Mouse (Mus musculus) ovary, postnatal 10 days (tissue): ENCODE results near the gene Nutm1.
"Not testable (repeated sequence)": the region's sequence is repeated elsewhere in the genome, so short reads cannot be mapped to it uniquely, and the experiment has no call there.

ENCODE experiments used
- DNase-seq: peaks from one replicate; pipeline ENCODE4 v3.0.0; 2022; ENCODE audit warnings: low spot score

Gene Nutm1

DNA sequence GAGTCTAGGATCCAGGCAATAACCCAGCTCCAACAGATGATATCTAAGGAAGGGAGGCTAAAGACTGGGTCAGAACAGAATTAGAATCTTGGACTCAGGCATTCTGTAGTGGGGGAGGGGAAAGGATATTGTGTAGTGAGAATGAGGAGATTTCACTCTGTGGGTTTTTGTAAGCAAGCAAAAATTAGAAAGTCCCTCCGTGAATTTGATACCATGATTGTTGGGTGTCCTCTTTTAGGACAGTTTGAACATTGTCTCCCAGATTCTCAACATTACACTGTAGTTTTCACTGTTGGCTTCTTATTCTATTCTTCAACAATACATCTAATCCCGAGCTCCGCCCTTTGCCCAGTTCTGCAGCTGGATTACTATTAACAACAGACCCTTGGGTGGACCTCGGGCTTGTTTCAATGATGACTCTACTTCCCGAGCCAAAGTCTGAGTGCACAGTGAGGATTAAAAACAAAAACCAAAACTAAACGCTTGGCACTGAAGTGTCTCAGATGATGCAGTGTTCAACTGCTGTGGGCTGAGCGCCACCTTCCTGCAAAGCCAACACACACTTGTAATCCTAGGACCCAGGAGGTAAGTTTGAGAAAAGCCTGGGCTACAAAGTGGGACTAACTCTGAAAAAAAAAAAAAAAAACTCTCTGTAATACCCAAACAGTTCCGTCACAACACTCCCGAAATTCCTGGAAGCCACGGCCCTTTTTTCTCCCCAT lies at the start of gene Nutm1:
TSS of gene Nutm1 (minus strand) at position 51 of the 722 bp plus-strand sequence.
- no peak for DNase-seq

DNA sequence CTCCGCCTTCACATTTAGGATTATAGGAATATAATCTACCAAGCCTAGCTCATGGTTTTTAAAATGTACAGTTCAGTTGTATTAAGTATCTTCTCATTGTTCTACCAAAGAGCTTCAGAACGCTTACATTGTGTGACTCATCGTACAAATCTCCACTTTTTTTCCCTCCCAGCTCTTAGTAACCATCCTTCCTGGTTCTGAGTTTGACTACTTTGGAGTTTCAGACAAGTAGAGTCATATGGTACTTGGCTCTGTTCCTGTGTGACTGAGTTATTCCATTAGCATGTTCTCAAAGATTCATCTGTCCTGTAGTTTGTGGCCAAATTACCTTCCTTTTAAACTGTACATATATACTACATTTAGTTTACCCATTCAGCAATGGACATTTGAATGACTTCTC lies 49.6 kb upstream of the Nutm1 start:
- no peak for DNase-seq

DNA sequence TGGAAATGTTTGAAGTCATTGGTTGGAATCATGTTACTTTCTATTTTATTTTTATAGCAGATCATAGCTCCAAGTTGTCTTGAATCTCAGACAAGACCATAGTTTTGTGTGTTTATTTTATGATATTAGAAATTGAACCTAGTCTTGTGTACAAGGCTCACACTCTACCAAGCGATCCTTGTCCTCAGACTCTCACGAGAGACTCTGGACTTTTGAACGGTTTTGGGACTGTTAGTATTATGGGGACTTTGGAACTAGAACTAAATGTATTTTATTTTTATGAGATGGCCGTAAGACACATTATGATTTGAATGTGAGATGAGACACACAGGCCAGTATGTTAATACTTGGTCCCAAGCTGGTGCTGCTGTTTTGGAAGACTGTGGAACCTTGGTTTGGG lies 39.1 kb upstream of the Nutm1 start:
- no peak for DNase-seq

DNA sequence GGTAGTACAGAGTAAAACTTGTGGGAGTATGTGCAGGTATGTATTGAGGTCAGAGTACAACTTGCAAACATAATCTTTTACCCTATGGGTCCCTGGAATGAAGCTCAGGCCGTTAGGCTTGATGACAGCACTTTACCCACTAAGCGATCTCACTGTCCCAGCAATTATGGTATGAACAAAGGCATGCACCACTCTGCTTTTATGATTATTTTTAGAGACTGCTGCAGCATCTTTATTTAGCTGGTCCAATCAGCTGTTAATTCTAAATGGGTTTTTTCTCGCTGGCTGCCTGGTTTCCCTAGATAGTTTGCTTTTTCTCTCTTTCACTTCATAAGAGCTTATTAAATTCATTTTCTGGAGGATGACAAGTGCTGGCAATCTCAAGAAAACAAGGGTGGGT lies 37.1 kb upstream of the Nutm1 start:
- DNase-seq = no peak

DNA sequence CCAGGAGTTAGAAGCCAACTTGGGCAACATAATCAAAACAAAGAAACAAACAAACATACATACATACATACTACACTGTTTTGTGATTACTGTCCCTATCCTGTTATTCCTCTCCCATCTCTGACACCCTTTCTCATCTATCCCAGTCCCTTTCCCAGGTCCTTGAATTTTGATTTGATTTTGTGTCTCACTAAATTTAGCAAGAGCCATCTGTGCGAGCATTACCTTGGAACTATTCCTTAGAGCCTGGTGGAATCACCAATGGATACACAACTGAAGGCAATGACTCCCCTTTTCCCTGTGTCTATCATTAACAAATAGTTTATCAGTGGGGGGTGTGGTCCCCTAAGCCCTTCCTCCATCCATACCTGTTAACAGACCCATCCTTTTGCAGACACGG lies 33.7 kb upstream of the Nutm1 start:
- DNase-seq = no peak

DNA sequence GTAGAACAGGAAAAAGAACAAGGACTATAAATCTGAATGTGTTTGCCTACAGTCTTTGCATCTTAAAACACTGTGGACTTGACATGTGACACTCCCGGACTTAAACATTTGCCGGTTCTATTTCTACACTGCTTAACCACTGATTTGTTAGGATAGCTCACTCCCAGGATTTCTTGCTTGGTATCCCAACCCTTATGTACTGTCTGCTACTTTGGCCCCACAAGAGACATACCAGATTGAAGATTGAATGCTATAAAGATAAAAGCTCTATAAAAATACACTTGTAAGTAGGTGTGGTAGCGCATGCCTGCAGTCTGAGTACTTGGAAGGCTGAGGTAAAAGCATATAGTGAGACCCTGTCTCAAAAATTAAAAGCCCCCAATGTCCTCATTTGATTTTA lies 30.4 kb upstream of the Nutm1 start:
- DNase-seq = no peak

DNA sequence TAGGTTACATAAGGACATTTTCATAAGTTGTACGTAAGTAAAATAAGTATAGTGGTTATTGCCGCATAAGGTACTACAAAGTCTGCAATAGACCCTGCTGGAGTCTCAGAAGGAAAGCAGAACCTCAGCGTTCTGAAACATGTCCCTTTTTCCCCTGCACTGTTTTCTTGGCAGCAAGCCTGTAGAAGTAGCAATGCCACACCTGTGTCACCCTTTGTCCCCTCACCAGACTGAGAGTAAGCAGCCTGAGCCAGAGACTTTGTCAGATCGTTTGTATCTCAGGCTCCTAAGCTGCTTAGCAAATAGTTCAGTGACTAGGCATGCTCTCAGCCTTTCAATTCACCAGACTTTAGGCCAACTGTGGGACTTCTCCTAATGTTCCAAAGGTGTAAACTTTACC lies 28.0 kb upstream of the Nutm1 start:
- no peak for DNase-seq

DNA sequence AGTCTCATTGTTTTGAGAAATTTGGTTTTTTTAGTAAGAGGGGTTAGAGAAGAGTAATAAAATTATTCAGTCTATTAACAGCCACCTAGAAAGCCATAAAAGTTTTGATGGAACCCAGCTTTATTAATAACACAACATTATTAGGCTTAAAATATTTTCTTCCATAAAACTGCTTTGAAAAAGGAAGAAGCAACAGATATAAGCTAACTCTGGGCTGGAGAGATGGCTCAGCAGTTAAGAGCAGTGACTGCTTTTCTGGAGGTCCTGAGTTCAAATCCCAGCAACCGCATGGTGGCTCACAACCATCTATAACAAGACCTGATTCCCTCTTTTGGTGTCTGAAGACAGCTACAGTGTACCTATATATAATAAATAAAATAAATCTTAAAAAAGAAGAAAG lies 27.0 kb upstream of the Nutm1 start:
- DNase-seq = not testable (repeated sequence)

DNA sequence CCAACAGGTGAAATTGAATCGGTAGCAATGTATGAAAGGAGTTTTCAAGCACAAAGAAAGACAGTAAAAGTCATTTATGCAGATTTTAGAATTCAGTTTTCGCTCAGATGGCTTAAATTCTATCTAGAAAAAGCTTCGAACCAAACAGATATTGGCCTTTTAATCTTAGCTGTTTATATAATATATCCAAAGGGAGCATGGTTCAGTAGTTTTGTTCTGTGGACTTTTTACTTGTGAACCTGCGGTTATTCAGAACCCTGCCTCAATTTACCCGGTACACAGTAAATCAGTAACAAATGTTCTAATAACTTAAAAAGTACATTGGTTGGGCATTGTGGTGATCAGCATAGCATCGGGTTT lies 25.9 kb upstream of the Nutm1 start:
- no peak for DNase-seq

DNA sequence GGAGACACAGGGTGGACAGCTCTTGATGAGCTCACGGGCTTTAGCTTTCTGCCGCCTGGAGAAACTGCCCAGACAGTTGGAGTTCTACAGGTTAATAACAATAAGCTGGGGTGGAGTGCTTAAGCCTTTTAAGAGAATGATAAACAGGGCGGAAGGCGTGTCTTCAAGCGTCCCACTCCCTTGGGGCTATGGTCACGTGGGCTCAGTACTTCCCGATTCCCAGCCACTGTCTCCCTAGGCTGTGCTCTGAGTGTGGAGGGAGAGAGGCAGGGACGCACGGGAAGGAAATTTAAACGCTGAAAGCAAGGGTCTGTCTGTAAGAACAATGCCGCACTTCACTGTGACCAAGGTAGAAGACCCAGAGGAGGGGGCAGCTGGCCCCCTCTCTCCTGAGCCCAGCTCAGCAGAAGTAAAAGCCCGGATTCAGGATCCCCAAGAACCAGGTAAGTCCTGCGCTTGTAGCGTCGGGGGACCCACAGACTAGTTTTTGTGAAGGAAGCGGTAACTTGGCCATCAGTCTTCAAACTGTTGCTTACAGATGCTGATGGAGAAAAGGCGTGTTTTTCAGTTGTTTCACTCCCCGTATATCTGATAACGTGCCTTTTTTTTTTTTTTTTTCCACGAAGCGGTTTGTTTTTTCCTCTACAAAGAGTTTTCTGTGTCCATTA lies 25.4 kb upstream of the Nutm1 start:
- DNase-seq = peak; percentile 10

DNA sequence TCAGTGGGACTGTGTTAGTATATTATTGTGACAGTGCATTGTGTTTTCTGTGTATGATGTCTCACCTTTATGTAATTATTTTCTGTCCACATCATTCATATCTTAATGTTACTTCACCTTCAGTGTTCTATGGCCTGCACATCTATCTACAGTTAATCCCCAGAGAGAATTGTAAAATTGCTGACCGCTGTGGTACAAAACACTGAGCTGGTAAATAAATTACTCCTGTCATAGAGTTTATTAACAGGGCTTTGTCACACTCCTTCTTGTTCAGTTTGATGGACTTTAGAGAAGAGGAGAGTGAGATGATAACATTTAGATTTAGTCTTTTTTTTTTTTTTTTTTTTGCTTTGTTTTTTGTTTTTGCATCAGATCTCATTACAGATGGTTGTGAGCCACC lies 23.8 kb upstream of the Nutm1 start:
- DNase-seq = no peak

DNA sequence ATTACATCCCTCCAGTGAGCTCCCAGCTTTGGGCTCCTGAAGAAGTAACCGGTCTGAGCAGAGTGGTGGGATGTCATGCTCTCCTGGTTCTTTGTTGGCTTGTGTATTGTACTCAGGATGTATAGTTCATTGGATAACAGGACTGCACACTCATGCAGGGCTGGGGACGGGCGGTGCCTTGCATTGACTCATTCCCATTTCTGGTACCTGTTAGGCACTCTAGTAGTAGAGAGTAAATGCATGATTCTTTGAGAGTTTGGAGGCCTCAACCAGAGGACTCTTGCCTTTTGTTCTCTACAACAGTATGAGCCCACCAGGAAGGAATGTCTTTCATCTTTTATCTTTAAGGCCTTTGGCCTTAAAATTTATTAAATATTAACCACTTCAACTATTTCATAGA lies 17.8 kb upstream of the Nutm1 start:
- DNase-seq = no peak

DNA sequence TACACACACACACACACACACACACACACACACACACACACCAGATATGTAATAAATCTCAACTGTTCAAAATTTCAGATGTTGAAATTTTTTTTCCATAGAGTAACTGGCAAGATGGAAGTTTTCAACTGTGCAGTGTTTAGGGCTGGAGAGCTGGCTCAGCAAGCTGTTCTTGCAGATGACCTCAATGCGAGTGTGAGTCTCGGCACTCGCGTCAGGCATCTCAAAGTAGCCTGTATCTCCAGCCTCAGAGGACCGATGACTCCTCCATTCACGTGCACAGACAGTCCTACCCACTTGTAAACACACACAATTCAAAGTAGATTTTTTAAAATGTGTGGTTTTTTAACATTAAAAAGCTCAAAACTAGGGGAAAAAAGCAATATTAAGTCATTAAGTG lies 14.4 kb upstream of the Nutm1 start:
- no peak for DNase-seq

DNA sequence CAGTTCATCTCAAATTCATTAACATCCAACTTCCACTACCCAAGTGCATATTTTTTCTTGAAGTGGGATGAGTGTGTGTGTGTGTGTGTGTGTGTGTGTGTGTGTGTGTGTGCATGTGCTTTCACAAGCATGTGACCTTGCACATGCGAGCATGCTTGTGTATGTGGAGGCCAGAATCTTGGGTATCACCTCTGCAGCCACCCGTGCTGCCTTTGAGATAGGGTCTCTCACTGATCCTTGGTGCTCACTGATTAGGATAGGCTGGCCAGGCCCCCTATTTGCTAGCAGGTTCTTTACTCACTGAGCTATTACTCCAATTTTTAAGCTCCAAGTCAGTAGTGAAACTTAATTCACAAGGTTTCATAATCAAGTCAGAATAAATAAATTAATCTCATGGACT lies 13.8 kb upstream of the Nutm1 start:
- DNase-seq = no peak

DNA sequence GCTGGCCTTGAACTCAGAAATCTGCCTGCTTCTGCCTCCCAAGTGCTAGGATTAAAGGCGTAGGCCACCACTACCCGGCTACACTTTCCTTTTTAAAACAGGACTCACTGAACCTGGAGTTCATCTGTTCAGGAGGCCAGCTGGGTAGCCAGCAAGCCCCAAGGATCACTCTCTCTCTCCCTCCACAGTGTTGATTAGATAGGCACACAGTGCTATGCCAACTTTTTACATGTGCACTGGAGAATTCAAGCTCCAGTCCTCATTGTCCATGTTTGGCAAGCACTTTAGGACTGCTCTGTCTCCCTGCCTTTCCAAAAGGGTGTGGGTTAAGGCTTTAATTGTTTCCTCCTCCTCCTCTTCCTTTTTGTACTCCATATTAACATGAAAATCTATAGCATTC lies 10.9 kb upstream of the Nutm1 start:
- DNase-seq = no peak

DNA sequence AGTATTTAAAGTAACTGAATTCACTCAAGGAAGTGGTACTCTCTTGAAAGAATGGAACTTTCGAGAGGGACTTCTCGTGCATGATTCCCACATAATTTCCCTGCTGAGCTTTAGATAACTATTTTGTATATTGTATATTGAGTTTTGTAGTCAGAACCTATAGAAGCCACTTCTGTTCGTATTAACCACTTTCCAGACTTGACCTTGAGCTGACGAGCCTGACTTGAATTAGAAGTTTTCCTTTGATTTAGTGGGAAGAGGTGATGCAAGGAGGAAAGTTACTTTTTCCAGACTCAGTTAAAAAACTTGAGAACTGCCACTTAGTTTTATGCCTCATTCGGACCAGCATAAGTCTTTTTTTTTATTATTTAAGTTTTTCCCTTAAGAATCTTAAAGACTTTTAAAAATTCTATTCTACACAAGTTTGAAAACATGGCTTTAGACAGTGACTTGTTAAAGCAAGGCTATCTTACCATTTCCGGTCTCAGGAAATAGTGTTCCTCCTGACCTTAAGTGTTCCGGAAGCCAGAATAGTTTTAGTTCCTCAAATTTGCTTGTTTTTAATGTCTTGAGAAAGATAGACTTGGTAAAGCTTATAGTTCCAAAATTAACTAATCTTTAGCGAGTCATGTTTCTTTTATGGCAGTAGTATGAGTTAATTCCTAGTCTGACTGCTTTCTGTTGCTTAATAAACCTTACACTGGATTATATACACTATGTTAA lies 8.6 kb upstream of the Nutm1 start:
- DNase-seq = no peak

DNA sequence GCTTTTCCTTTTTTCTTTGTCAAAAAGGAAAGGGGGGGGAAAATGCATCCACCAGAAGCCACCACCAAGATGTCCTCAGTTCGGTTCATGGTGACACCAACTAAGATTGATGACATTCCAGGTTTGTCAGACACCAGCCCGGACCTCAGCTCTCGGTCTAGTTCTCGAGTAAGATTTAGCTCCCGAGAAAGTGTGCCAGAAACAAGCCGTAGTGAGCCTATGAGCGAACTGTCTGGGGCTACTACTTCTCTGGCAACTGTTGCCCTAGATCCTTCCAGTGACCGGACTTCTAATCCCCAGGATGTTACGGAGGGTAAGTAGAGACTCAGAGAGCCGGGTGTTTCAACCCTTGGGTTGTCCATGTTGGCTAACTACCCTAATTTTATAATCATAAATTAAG lies 7.7 kb upstream of the Nutm1 start:
- DNase-seq = no peak

DNA sequence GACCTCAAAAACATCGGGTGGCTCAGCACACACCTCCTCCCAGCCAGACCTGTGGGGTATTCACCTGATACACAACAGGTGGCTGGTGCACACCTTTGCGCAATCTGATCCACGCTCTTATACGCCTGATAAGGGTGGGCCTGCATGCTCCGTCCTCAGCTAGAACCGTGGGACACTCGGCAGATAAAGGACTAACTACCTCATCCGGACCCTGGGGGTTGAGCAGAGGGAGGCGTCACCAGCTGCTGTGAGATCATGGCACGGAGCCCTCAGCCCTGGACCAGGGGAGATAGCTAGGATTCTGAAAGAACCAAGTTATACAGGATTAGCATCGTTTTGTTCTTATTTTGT lies 7.1 kb upstream of the Nutm1 start, which contains the start of gene Gm21985:
TSS of gene Gm21985 (plus strand) at position 73 of the 351 bp plus-strand sequence.
- DNase-seq = peak; percentile 33

DNA sequence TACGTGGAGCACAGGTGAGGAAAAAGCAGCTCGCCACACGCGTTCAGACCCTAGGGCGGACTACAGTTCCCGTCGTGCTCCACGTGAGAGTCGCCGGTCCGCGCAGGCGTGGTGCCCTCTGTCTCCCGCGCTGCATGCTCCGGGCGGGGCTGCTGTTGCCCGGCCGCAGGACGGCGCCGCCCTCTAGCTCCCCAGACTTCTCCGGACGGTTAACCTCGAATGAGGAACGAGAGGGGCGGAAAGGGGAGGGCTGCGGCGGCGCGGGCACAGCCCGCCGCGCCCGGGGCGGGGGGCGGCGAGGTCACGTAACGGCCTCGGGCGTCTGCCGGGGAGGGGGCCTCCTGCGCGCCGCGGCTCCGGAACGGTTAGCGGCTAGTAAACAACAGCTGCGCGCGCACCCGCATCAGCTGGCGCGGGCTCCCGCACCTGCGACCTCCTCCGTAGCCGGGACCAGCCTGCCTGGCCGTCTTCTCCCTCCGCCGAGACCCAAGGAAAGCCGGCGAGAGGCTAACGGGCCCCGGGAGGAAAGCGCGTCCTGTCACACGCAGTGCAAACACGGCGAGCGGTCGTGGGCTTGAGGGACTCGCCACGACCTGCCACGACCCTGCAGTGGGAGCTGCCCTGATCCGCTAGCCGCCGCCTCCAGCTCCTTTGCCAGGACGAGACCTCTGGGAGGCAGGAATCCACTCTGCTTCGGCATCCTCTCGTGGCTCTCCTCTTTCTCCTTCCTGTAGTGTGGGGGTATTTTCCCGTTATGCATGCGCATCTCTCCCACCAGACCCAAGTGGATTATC lies 6.6 kb upstream of the Nutm1 start, which contains the start of gene Slc12a6:
TSS of gene Slc12a6 (plus strand) at position 378 of the 794 bp plus-strand sequence.
- peak; percentile 86 for DNase-seq

DNA sequence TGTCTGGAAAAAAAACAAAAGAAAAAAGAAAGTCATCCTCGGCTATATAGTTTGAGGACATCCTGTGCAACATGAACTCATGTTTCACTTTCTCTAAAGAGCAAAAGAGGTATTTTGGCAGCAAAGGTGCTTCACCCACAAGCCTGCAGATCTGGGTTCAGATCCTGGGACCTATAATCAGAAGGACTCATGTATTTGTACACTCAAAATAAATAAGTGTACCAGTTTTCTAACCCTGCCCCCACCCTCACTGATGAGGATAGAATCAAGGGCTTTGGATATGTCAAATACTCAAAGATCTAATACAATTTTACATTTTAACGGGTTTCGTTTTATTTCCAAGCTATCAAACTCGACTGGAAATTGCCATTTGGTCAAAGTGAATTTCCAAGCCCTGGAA lies 5.3 kb upstream of the Nutm1 start:
- DNase-seq = no peak

DNA sequence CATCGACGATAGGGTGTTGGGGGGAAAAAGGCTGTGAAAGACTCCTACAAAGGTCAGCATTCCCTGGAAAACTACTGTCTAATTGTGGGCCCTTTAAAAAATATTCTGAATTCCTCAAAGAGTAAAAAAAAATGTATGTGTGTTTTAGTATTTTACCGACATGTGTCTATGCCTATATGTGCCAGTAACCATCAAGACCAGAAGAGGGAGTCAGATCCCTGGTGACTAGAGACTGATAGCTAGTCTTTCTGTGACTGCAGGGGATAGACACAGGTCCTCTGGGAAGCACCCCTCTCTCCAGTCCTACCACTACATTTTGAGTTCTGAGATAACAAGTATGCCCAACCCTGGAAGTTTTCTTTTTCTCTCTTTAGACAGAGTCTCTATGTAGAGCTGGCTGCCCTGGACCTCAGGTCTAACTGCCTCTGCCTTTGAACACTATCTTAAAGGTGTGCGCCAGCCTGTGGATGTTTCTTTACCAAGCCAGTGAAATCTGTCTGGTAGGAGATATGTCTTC lies 3.7 kb upstream of the Nutm1 start:
- no peak for DNase-seq
